ENCODE assay signal across 8 mouse cellular contexts in genomic region chr12:51729058-51729457, GRCm38 (mm10). TPM values are rescaled to one million over a fixed set of nuclear protein-coding genes. Genes with fewer than 3 reads are reported as not detected.
DNase-seq lines count a peak whose midpoint lies in the region; ATAC-seq and TF ChIP-seq lines count a peak whose summit lies in the region.

No protein-coding gene starts in this region.

- H3K27me3 ChIP-seq in lung, embryonic 14.5 days (ENCODE audit: insufficient read depth, low read length), result no peaks in the 10 kb centered on the region
- H3K27me3 ChIP-seq in midbrain, embryonic 10.5 days (ENCODE audit: low read depth, poor library complexity, severe bottlenecking), result no peaks in the 10 kb centered on the region

- TF ChIP-seq POLR2A in cortical plate, adult 2 months (IDR thresholded peaks at IDR 0.05; ENCODE audit: extremely low read depth, insufficient read depth, low read length), result no peak

- no peak overlapping the region for H3K9ac ChIP-seq in lung, embryonic 14.5 days

- no peak overlapping the region for H3K4me2 ChIP-seq in lung, embryonic 14.5 days

- no peak overlapping the region for H3K4me3 ChIP-seq in left cerebral cortex, adult 2 months
- H3K4me3 ChIP-seq in cortical plate, adult 2 months (ENCODE audit: insufficient read depth, low read length), result no peak overlapping the region
- no peak overlapping the region for H3K4me3 ChIP-seq in lung, embryonic 14.5 days (ENCODE audit: low read depth, low read length)
- H3K4me3 ChIP-seq in midbrain, embryonic 10.5 days, result no peak overlapping the region

- no peaks in the 10 kb centered on the region for H3K36me3 ChIP-seq in lung, embryonic 14.5 days (ENCODE audit: insufficient read depth)
- peaks cover 22% of the 10 kb centered on the region for H3K36me3 ChIP-seq in midbrain, embryonic 10.5 days

- ATAC-seq in lung, embryonic 14.5 days (ENCODE audit: insufficient read depth), result no peak

- no peaks in the 10 kb centered on the region for H3K9me3 ChIP-seq in lung, embryonic 14.5 days (ENCODE audit: low read depth, low read length)
- H3K9me3 ChIP-seq in midbrain, embryonic 10.5 days (replicated peaks), result no peaks in the 10 kb centered on the region

- 56% methylated on average over 11 of the region's 11 CpGs for WGBS in lung, embryonic 14.5 days
- 76% methylated on average over 11 of the region's 11 CpGs for WGBS in midbrain, embryonic 10.5 days

- peak overlapping the region; percentile 86 for H3K27ac ChIP-seq in left cerebral cortex, adult 2 months
- peak overlapping the region; percentile 73 for H3K27ac ChIP-seq in cortical plate, adult 2 months (ENCODE audit: insufficient read depth, low read length)
- H3K27ac ChIP-seq in lung, embryonic 14.5 days (ENCODE audit: low read depth), result peak overlapping the region; percentile 42; the same call in 1 of the 2 replicates
- no peak overlapping the region for H3K27ac ChIP-seq in midbrain, embryonic 10.5 days (replicated peaks)

- no peak for TF ChIP-seq CTCF in left cerebral cortex, adult 2 months (IDR thresholded peaks at IDR 0.05)
- no peak for TF ChIP-seq CTCF in cortical plate, adult 2 months (IDR thresholded peaks at IDR 0.05; ENCODE audit: extremely low read depth, insufficient read depth, low read length)
- no peak for TF ChIP-seq CTCF in lung, embryonic 14.5 days (IDR thresholded peaks at IDR 0.05; ENCODE audit: low read depth)

- peaks cover 3% of the 10 kb centered on the region; the same call in 1 of the 2 replicates for H3K4me1 ChIP-seq in cortical plate, adult 2 months (ENCODE audit: control insufficient read depth, insufficient read depth, low read length)
- H3K4me1 ChIP-seq in lung, embryonic 14.5 days (ENCODE audit: insufficient read depth), result no peaks in the 10 kb centered on the region
- no peaks in the 10 kb centered on the region for H3K4me1 ChIP-seq in midbrain, embryonic 10.5 days

- intact Hi-C loops in left cerebral cortex, adult 2 months (cut with DNase I), result no loop called here
- intact Hi-C loops in left cerebral cortex, postnatal 4 days (cut with DNase I), result no loop called here
- intact Hi-C loops in heart, postnatal 25 days (cut with DNase I), result loop anchor here (5.0 kb wide), 1 partner anchor 37 kb away; the partner anchor contains the start of genes Ap4s1 and Strn3

- peak in 1 of 2 experiments; percentile 36 for DNase-seq in left cerebral cortex, adult 2 months (ENCODE audit: extremely low spot score in 1 of 2, low spot score in 2 of 2)
- DNase-seq in left cerebral cortex, postnatal 4 days, result no peak
- peak; percentile 44 for DNase-seq in heart, postnatal 25 days (ENCODE audit: low spot score)
- DNase-seq in lung, embryonic 14.5 days, result peak; percentile 17
- DNase-seq in cerebellum, adult 9-10 months, result no peak
- no peak for DNase-seq in midbrain, embryonic 10.5 days (ENCODE audit: low spot score)
- DNase-seq in urinary bladder, postnatal 10 days (ENCODE audit: low spot score), result no peak

RNA-seq across cellular contexts. Expression of gene Strn3, which starts 37.4 kb away (rescaled TPM):
- total RNA-seq in left cerebral cortex, adult 2 months (2021), result 10 to 100 TPM; 87.0 to 90.4 TPM
- total RNA-seq in left cerebral cortex, postnatal 4 days (2021), result 10 to 100 TPM; 88.1 to 92.9 TPM
- polyA plus RNA-seq in cortical plate, adult 2 months (2012; rRNA removed), result 56.0 and 59.0 TPM in 2 replicates
- total RNA-seq in heart, postnatal 25 days (2021), result 100 to 1,000 TPM; 104 to 105 TPM
- 56.5 and 61.3 TPM in 2 replicates for polyA plus RNA-seq in lung, embryonic 14.5 days (2014; fragmentation: Nextera tagmentation; extraction: Ambion mirVana)
- polyA plus RNA-seq in midbrain, embryonic 10.5 days (2016; fragmentation: Nextera tagmentation; extraction: Ambion mirVana), result 39.3 and 46.0 TPM in 2 replicates

RNA-seq across cellular contexts. Expression of gene Ap4s1, which starts 38.2 kb away (rescaled TPM):
- total RNA-seq in left cerebral cortex, adult 2 months (2021), result 10 to 100 TPM; 53.3 to 57.9 TPM
- total RNA-seq in left cerebral cortex, postnatal 4 days (2021), result 10 to 100 TPM; 31.5 to 31.6 TPM
- polyA plus RNA-seq in cortical plate, adult 2 months (2012; rRNA removed), result 52.6 and 54.1 TPM in 2 replicates
- 10 to 100 TPM; 48.8 to 55.6 TPM for total RNA-seq in heart, postnatal 25 days (2021)
- 37.0 and 38.5 TPM in 2 replicates for polyA plus RNA-seq in lung, embryonic 14.5 days (2014; fragmentation: Nextera tagmentation; extraction: Ambion mirVana)
- 39.7 and 41.8 TPM in 2 replicates for polyA plus RNA-seq in midbrain, embryonic 10.5 days (2016; fragmentation: Nextera tagmentation; extraction: Ambion mirVana)

Comparison
In these comparisons a context has a peak if more than half of its experiments do, and no peak if none do; other contexts are left out.
1. DNase-seq: peak in heart, postnatal 25 days (single experiment) and lung, embryonic 14.5 days (single experiment); none in left cerebral cortex, postnatal 4 days (single experiment), cerebellum, adult 9-10 months (single experiment), midbrain, embryonic 10.5 days (single experiment) and urinary bladder, postnatal 10 days (single experiment).